ENCODE assay signal across 10 mouse cellular contexts in genomic region chr16:11940477-11940876, GRCm38 (mm10). TPM values are rescaled to one million over a fixed set of nuclear protein-coding genes. Genes with fewer than 3 reads are reported as not detected.
DNase-seq lines count a peak whose midpoint lies in the region; ATAC-seq lines count a peak whose summit lies in the region.
"Had no signal": no experiment of that assay in that cellular context is flagged by ENCODE, and none has a peak within 500 bp of the region (broad histone marks: within the 10 kb centered on the region; RNA-seq: fewer than 3 reads in every experiment).

No protein-coding gene starts in this region.

- no peak overlapping the region for H3K4me3 ChIP-seq in kidney, embryonic 14.5 days (ENCODE audit: low read length)
- H3K4me3 ChIP-seq in forebrain, embryonic 16.5 days (replicated peaks; ENCODE audit: low read length) = no peak overlapping the region
- H3K4me3 ChIP-seq: embryonic facial prominence, embryonic 13.5 days; limb, embryonic 13.5 days had no signal

- ATAC-seq in kidney, embryonic 14.5 days (ENCODE audit: low FRiP score, low TSS enrichment) = no peak
- peak; percentile 61 for ATAC-seq in CD4-positive, CD25-positive, alpha-beta regulatory T cell, adult 4 months
- peak; percentile 39; the same call in 1 of the 2 replicates for ATAC-seq in neutrophil, adult 5-6 weeks (ENCODE audit: extremely low read depth, insufficient number of reproducible peaks, low FRiP score, poor library complexity, severe bottlenecking)
- no peak for ATAC-seq in forebrain, embryonic 16.5 days

- no peaks in the 10 kb centered on the region for H3K36me3 ChIP-seq in kidney, embryonic 14.5 days (ENCODE audit: control insufficient read depth, insufficient read depth, low read length)
- no peaks in the 10 kb centered on the region for H3K36me3 ChIP-seq in forebrain, embryonic 16.5 days (ENCODE audit: control insufficient read depth, insufficient read depth)
- H3K36me3 ChIP-seq: embryonic facial prominence, embryonic 13.5 days; limb, embryonic 13.5 days had no signal

- no peak overlapping the region for H3K4me2 ChIP-seq in kidney, embryonic 14.5 days (replicated peaks; ENCODE audit: low read depth, low read length)
- H3K4me2 ChIP-seq in forebrain, embryonic 16.5 days (ENCODE audit: low read length) = no peak overlapping the region
- H3K4me2 ChIP-seq: embryonic facial prominence, embryonic 13.5 days; limb, embryonic 13.5 days had no signal

- no peak overlapping the region for H3K27ac ChIP-seq in kidney, embryonic 14.5 days (ENCODE audit: low read depth, low read length)
- no peak overlapping the region for H3K27ac ChIP-seq in forebrain, embryonic 16.5 days (ENCODE audit: low read length)
- H3K27ac ChIP-seq: embryonic facial prominence, embryonic 13.5 days; limb, embryonic 13.5 days had no signal

- no peak overlapping the region for H3K9ac ChIP-seq in kidney, embryonic 14.5 days (ENCODE audit: low read depth, low read length)
- no peak overlapping the region for H3K9ac ChIP-seq in forebrain, embryonic 16.5 days (replicated peaks; ENCODE audit: low read depth, low read length)
- H3K9ac ChIP-seq: embryonic facial prominence, embryonic 13.5 days; limb, embryonic 13.5 days had no signal

- H3K9me3 ChIP-seq in kidney, embryonic 14.5 days (ENCODE audit: control insufficient read depth, low read length) = no peaks in the 10 kb centered on the region
- no peaks in the 10 kb centered on the region for H3K9me3 ChIP-seq in forebrain, embryonic 16.5 days (ENCODE audit: control insufficient read depth, low read length)
- H3K9me3 ChIP-seq: embryonic facial prominence, embryonic 13.5 days; limb, embryonic 13.5 days had no signal

- peak; percentile 22 for DNase-seq in kidney, adult 11 months
- DNase-seq in adrenal gland, adult (ENCODE audit: inconsistent age in 2 of 2, low spot score in 1 of 2) = peak; percentile 28 to 86
- DNase-seq in embryo, embryonic 10.5 days (ENCODE audit: low spot score) = peak; percentile 55
- DNase-seq in layer of hippocampus, adult 9-10 months (ENCODE audit: low spot score) = peak; percentile 39

- H3K27me3 ChIP-seq in kidney, embryonic 14.5 days (ENCODE audit: control insufficient read depth, insufficient read depth, low read length) = no peaks in the 10 kb centered on the region
- H3K27me3 ChIP-seq in forebrain, embryonic 16.5 days (replicated peaks; ENCODE audit: control insufficient read depth, insufficient read depth, low read length) = no peaks in the 10 kb centered on the region
- H3K27me3 ChIP-seq: embryonic facial prominence, embryonic 13.5 days; limb, embryonic 13.5 days had no signal

- no peaks in the 10 kb centered on the region for H3K4me1 ChIP-seq in kidney, embryonic 14.5 days (ENCODE audit: control insufficient read depth, insufficient read depth, low read length)
- no peaks in the 10 kb centered on the region for H3K4me1 ChIP-seq in forebrain, embryonic 16.5 days (replicated peaks; ENCODE audit: control insufficient read depth, insufficient read depth, low read length)
- H3K4me1 ChIP-seq: embryonic facial prominence, embryonic 13.5 days; limb, embryonic 13.5 days had no signal

RNA-seq across cellular contexts. Expression of gene Cpped1, which starts 31.2 kb away (rescaled TPM):
- polyA plus RNA-seq in kidney, embryonic 14.5 days (2014; fragmentation: Nextera tagmentation; extraction: Ambion mirVana) = 23.3 and 37.3 TPM in 2 replicates
- polyA plus RNA-seq in CD4-positive, CD25-positive, alpha-beta regulatory T cell, adult 4 months (2017; shearing (Covaris generic)) = 10 to 100 TPM in 1 of 2 experiments, 1 to 10 TPM in 1; 8.7 to 11.7 TPM
- total RNA-seq in neutrophil, adult 5-6 weeks (2017) = 3.6 and 4.9 TPM in 2 replicates
- 13.2 and 14.9 TPM in 2 replicates for polyA plus RNA-seq in forebrain, embryonic 16.5 days (2015; fragmentation: Nextera tagmentation; extraction: Ambion mirVana)

RNA-seq across cellular contexts. Expression of gene Shisa9, which starts 43.4 kb away (rescaled TPM):
- polyA plus RNA-seq in kidney, embryonic 14.5 days (2014; fragmentation: Nextera tagmentation; extraction: Ambion mirVana) = 1.0 and 1.2 TPM in 2 replicates
- polyA plus RNA-seq in CD4-positive, CD25-positive, alpha-beta regulatory T cell, adult 4 months (2017; shearing (Covaris generic)) = not detected
- not detected in 2 replicates for total RNA-seq in neutrophil, adult 5-6 weeks (2017)
- 6.6 and 7.2 TPM in 2 replicates for polyA plus RNA-seq in forebrain, embryonic 16.5 days (2015; fragmentation: Nextera tagmentation; extraction: Ambion mirVana)

Comparison
In these comparisons a context has a peak if more than half of its experiments do, and no peak if none do; other contexts are left out.
1. ATAC-seq: peak in CD4-positive, CD25-positive, alpha-beta regulatory T cell, adult 4 months (single experiment) and neutrophil, adult 5-6 weeks (single experiment); none in kidney, embryonic 14.5 days (single experiment) and forebrain, embryonic 16.5 days (single experiment).
2. Peak in every context shown above with its lines, with median percentiles within 50 percentile points of each other: DNase-seq.